Mouse (Mus musculus) kidney, postnatal 10 days (tissue): Measurements from ENCODE around the gene Krcc1.

Experiments
- DNase-seq: peaks from one replicate; pipeline ENCODE4 v3.0.0; 2021; ENCODE audit warnings: mixed read lengths

Gene Krcc1

DNA sequence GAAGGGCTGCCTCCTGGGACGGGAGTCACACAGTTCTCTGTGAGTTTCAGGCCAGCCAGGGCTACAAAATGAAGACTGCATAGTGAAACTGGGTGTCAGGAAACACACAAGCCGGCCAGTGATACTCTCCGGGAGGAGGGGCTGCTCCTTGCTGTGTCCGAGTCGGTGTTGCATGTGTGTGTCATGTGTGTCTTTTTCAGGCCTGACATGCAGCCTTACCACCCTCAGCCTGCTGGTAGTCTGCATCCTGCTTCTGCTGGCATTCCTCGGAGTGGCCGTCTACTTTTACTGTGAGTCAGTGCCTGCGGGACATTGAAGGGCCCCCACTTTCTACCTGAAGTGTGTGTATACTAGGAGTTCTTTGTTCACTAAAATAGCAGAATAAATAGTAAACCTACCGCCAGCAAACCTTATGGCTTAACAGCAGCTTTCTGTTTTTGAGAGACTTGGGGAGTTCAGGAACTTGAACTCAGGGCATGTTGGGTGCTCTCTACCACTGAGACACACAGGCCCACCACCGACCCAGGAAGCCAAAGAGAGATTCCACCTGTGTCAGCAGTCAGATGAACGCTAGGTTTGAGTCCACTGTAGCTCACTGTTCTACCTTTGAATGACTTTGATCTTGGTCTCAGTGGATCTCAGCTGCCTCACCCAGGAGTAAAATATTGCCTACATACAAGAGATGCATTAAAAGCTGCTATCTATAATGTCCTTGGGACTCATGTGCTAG, 60.9 kb downstream of the Krcc1 start:
- DNase-seq: no peak

DNA sequence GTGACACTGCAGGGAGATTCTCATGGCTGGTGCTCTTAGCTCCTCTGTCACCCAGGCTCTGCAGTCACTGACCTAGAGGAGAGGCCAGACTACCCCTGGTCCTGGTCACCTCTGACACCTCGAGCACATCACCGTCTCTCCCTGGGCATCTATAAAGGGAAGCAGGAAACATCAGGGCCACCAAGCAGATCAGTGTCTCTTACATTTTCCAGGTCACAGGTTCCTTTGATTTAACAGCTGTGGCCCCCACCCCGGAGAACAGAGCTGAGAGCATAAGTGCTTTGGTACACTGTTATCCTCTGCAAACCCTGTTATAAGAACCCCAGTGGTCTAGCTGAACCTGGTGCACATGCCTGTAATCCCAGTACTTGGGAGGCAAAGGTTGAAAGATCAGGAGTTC, 61.6 kb downstream of the Krcc1 start:
- DNase-seq: no peak

DNA sequence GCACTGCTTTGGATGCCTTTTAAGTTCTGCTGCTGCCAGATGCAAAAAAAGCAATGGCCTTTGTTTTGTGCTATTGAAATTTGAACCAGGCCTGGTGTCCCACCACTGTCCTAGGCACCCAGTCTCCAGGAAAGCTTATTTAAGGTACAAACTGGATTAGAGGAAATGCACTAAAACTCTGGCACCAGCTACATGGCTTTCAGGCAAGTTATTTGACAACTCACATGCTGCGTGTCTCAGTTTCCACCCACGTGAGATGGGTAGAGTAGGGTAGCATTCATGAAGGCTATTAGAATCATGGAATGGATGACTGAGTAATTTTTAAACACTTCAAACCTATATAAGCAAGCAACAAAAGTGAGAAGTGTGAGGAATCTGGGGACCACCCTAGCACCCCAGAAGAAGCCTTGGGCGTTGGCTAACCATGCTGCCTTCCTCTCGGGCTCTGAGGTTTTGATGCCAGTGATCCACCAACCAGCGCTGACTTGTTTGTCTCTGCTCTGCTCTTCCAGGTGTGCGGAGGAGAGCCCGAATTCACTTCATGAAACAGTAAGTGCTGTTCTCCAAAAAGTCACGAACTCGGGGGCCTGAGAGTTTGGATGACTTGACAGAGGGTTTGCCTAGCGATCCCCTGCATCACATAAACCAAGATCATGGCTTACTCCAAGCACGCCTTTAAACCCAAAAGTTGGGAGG, 62.2 kb downstream of the Krcc1 start:
- DNase-seq: no peak
